Mouse (Mus musculus) testis, adult 2 months (tissue): Measurements from ENCODE around the gene Snd1.

Source experiments
- CTCF ChIP-seq: fragments of 200-500 bp; IDR thresholded peaks from 2 replicates; pipeline ENCODE4 v1.5.1; 2012; ENCODE audit warnings: low read depth, mild to moderate bottlenecking, inconsistent platforms, low read length, moderate library complexity; ENCODE audit not compliant: control insufficient read depth, insufficient read depth, insufficient replicate concordance
- POLR2A ChIP-seq: fragments of 200-500 bp; IDR thresholded peaks from 2 replicates; pipeline ENCODE4 v1.6.1; 2012; ENCODE audit warnings: low read depth, mild to moderate bottlenecking, inconsistent platforms, low read length, moderate library complexity; ENCODE audit not compliant: control insufficient read depth

GRCm38 (mm10) chr6:28430795-28431537, 44.0 kb upstream of the Snd1 start:
- no peak for TF ChIP-seq CTCF
- TF ChIP-seq POLR2A: no peak
